Mouse (Mus musculus) cerebellum, postnatal 4 days (tissue): ENCODE measurements at regions not wholly inside any gene's neighbourhood (a gene's known extent, or its start where the extent isn't known, plus 50 kb on each side); places are given as distances from the start of the nearest gene placed in this dataset.

Experiments used
- DNase-seq, 2 experiments: peaks; one replicate each; pipeline ENCODE4 v3.0.0; 2022; ENCODE audit warnings: low spot score in 2 of 2, mixed read lengths in 1 of 2

GRCm38 (mm10) chr9:103922356-103922755 lies 80.0 kb upstream of the Nphp3 start:
- DNase-seq = no peak

- DNase-seq = no peak
Observed at GRCm38 (mm10) chr9:103924641-103925040, 77.7 kb upstream of the Nphp3 start.

GRCm38 (mm10) chr9:103925486-103925885 lies 76.9 kb upstream of the Nphp3 start:
- peak in 1 of 2 experiments; percentile 30 for DNase-seq

GRCm38 (mm10) chr9:103928744-103929527 lies 73.4 kb upstream of the Nphp3 start:
- no peak for DNase-seq

GRCm38 (mm10) chr9:103938070-103938469 lies 64.3 kb upstream of the Nphp3 start:
- DNase-seq = no peak

GRCm38 (mm10) chr9:103940010-103940409 lies 62.3 kb upstream of the Nphp3 start:
- no peak for DNase-seq

GRCm38 (mm10) chr9:103940506-103940905 lies 61.8 kb upstream of the Nphp3 start:
- DNase-seq = no peak

GRCm38 (mm10) chr9:103941176-103941900 lies 61.0 kb upstream of the Nphp3 start:
- DNase-seq = no peak

- DNase-seq = no peak
Observed at GRCm38 (mm10) chr9:103941901-103942260, 60.5 kb upstream of the Nphp3 start.

- no peak for DNase-seq
Observed at GRCm38 (mm10) chr9:103945406-103945805, 56.9 kb upstream of the Nphp3 start.

- peak in 1 of 2 experiments; percentile 2 for DNase-seq
Observed at GRCm38 (mm10) chr9:103951799-103952198, 50.5 kb upstream of the Nphp3 start.
